Mouse (Mus musculus): ENCODE data around the gene Zfp658. TPM values are rescaled to one million over a fixed set of nuclear protein-coding genes. Genes with fewer than 3 reads are reported as not detected.
A peak's percentile ranks its signal among the peaks of the same experiment; 100 is the strongest.

Zfp658 gene
- polyA plus RNA-seq, 1 experiment: 7.5 TPM

DNA sequence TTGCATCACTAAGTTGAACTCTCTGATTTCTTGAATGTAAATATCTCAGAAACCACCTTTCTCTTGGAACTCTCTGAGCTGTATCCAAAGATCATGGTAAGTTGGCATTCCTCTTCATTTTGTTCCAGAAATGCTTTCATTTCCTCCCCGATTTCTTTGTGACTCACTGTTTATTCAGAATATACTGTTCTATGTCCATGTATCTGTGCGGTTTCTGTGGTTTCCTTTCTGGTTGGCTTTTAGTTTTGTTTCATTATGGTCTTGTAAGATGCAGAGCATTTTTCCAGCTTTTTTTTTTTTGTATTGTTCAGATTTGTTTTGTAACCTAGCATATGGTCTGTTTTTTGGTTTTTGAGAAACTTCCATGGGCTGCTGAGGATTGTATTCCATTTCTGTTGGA lies 9.2 kb downstream of the Zfp658 start:
- no peak overlapping the region; the same call in 1 of the 2 replicates for H3K27ac ChIP-seq (ENCODE audit: insufficient read depth, low read depth, low read length)
- H3K4me3 ChIP-seq (ENCODE audit: insufficient read depth, low read length): no peak overlapping the region
- H3K4me1 ChIP-seq (ENCODE audit: control insufficient read depth, insufficient read depth, low read length): peaks cover 3% of the 10 kb centered on the region; the same call in 1 of the 2 replicates
- TF ChIP-seq CTCF (IDR thresholded peaks at IDR 0.05; ENCODE audit: low read depth, low read length) (no peak), POLR2A (IDR thresholded peaks at IDR 0.05; ENCODE audit: borderline replicate concordance, low read depth, low read length) (no peak)

DNA sequence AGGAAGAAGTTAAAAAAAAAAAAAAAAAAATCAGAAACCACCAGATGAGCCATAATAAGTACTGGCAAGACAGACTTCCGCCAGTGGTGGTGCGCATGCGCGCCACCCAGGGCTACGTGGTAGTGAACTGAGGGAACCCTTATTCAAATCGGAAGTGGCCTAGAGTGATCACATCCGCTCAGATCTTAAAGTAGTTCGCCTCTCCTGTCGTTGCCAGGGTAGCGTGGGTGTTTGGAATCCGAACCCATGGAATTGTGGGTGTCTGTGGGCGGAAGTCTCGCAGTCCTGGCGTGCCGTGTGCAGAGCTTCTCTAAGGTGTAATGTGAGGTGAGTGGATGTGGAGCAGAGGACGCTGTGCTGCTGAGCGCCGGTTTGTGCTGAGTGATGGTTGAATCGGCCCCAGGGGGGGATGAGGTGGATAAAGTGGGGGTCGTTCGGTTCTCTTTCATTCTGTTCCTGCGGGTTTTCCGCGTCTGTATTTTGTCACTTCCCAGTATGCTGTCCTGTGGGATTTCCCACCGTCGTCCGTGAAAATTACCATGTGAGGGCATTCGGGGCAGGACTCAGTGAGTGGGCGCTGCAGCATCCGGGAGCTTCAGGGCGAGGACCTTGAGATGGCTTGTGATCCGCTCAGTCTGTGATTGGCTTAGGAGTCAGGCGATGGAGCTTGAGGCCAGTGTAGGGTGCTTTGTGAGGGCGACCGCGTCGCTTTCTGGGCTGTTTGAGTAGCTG lies 17.6 kb downstream of the Zfp658 start, which contains the start of gene Zfp719:
Zfp719 (plus strand) TSS at position 171 of the 732 bp plus-strand sequence.
- Histone ChIP-seq H3K4me3 (ENCODE audit: insufficient read depth, low read length) (peak within 1 kb of the TSS; percentile 71), H3K4me1 (ENCODE audit: control insufficient read depth, insufficient read depth, low read length) (peaks cover 12% of the 10 kb centered on the region), H3K27ac (ENCODE audit: insufficient read depth, low read depth, low read length) (peak within 1 kb of the TSS; percentile 68)
- no peak for TF ChIP-seq CTCF (IDR thresholded peaks at IDR 0.05; ENCODE audit: low read depth, low read length)
- peak; percentile 32; the same call in 1 of the 2 replicates for TF ChIP-seq POLR2A (IDR thresholded peaks at IDR 0.05; ENCODE audit: borderline replicate concordance, low read depth, low read length)

DNA sequence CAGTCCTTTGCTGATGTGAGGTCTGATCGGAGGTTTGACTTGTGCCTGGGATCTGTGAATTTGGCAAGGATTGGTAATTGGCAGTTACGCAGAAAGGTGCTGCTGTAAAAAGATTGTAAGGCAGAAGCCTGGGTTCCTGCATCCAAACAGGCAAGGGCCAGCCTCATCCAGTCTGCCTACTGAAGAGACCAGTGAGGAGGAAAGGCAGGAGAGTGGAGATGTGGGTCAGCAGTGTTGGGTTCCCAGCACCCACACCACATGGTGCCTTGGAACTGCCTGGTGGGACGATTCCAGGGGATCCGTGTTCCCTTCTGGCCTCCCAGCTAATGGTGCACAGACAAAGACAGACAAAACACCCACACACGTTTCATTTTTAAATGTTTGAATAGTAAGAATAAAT lies 18.5 kb downstream of the Zfp658 start:
- H3K4me3 ChIP-seq (ENCODE audit: insufficient read depth, low read length): peak overlapping the region; percentile 71

DNA sequence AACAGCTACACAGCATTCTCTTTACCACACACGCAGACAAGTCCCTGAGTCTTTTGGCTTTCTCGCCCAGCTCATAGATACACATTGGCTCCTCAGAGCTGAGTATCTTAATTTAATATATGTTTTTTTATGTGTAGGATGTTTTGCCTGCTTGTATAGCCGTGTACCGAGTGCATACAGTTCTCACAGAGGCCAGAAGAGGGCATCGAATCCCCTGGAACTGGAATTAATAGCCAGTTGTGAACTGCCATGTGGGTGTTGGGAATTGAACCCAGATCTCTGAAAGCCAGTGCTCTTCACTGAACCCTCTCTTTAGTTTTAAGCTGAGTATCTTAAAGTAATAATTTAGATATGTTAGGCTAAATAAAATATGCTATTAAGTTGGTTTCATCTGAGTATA lies 22.7 kb downstream of the Zfp658 start:
- no peak overlapping the region for H3K4me3 ChIP-seq (ENCODE audit: insufficient read depth, low read length)
- peaks cover 10% of the 10 kb centered on the region for H3K4me1 ChIP-seq (ENCODE audit: control insufficient read depth, insufficient read depth, low read length)
- TF ChIP-seq CTCF (IDR thresholded peaks at IDR 0.05; ENCODE audit: low read depth, low read length): no peak
- TF ChIP-seq POLR2A (IDR thresholded peaks at IDR 0.05; ENCODE audit: borderline replicate concordance, low read depth, low read length): no peak
- no peak overlapping the region for H3K27ac ChIP-seq (ENCODE audit: insufficient read depth, low read depth, low read length)

More for the DNA sequence above, 18.5 kb downstream of the Zfp658 start:
- H3K27ac ChIP-seq (ENCODE audit: insufficient read depth, low read depth, low read length): no peak overlapping the region
- peaks cover 12% of the 10 kb centered on the region for H3K4me1 ChIP-seq (ENCODE audit: control insufficient read depth, insufficient read depth, low read length)
- TF ChIP-seq POLR2A (IDR thresholded peaks at IDR 0.05; ENCODE audit: borderline replicate concordance, low read depth, low read length) (no peak), CTCF (IDR thresholded peaks at IDR 0.05; ENCODE audit: low read depth, low read length) (no peak)

DNA sequence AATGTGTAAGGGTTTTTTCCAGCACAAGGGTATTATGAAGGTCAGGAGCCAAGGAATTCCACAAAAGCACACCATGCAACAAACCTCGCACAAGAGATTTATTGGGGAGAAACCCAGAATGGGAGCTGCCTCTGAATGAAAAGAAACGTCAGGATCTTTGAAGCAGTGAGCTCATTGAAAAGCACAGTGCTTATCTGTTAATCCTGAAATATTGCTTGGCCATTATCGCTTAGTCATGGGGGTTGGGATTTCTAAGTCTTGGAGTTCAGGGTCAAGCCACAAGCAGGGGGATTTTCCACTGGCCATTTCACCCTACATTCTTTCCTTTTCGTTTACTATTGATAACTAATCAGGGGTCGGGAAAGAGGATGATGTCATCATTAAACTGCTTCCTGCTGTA lies 39.8 kb downstream of the Zfp658 start:
- no peak overlapping the region for H3K27ac ChIP-seq (ENCODE audit: insufficient read depth, low read depth, low read length)
- peaks cover 10% of the 10 kb centered on the region for H3K4me1 ChIP-seq (ENCODE audit: control insufficient read depth, insufficient read depth, low read length)
- H3K4me3 ChIP-seq (ENCODE audit: insufficient read depth, low read length): no peak overlapping the region
- TF ChIP-seq CTCF (IDR thresholded peaks at IDR 0.05; ENCODE audit: low read depth, low read length) (no peak), POLR2A (IDR thresholded peaks at IDR 0.05; ENCODE audit: borderline replicate concordance, low read depth, low read length) (no peak)

DNA sequence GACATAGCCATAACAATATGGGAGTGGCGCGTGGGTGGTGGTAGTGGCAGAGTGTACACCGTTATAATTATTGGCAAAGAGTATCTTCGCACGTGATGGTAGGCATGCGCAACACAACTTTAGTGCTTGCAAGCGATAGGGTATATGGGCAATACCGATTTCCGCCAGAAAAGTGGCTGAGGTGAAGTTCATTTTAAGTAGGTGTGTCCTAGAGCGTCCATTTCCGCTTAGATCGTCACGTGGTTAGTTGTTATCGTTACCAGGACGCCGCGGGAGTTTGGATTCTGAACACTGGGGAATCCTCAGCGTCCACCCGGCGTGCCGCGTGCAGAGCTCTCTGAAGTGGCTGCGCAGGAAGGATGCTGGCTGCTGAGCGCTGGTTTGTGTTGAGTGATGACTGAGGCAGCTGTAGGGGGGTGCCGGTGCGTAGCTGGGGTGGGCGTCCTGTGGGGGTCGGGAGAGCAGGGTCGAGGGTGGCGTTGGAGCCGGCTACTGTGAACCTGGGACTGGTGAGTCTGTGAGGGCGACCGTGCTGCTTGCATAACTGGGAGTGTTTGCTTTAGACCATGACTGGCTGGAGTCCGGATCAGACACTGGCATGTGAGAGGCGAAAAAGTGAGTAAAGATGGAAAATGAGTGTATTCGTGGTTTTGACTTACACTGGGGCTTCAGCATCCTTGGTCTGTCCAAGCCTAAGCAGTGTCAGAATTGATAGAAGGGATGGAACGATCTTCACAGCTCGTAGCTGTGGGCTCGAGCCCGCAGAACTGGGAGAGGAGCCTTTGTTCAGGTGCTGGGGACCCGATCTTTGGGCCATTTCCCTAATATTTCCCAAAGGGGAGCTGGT lies 45.1 kb downstream of the Zfp658 start, which contains the start of gene Zfp819:
Zfp819 (plus strand) TSS at position 274 of the 847 bp plus-strand sequence.
- TF ChIP-seq CTCF (IDR thresholded peaks at IDR 0.05; ENCODE audit: low read depth, low read length): no peak
- no peak within 1 kb of the TSS for H3K27ac ChIP-seq (ENCODE audit: insufficient read depth, low read depth, low read length)
- H3K4me1 ChIP-seq (ENCODE audit: control insufficient read depth, insufficient read depth, low read length): peaks cover 27% of the 10 kb centered on the region
- peak within 1 kb of the TSS; percentile 21 for H3K4me3 ChIP-seq (ENCODE audit: insufficient read depth, low read length)

DNA sequence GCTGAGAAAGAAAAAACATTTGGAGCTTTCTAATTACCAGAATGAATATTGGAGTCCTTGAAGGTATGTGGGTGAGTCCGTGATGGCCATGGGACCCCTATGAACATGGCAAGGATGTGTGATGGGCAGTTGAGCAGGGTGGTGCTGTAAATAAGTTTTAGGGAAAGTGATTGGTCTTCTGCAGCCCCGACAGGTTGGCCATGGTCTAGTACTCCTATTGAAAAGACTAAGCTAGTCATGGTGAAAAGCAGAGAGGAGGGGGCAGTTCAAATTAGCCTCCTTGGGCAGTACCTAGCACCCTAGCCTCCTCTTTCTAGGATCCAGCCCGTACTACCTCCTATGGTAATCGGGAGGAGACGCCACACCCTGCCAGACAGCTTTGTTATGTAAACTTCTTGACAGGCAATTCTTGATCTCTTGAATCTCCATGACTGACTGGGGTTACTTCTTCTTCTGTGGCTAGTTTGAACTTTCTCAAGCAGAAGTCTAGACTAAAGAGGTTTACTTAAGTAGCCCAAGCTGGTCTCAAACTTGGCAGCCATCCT lies 45.8 kb downstream of the Zfp658 start:
- no peak for TF ChIP-seq POLR2A (IDR thresholded peaks at IDR 0.05; ENCODE audit: borderline replicate concordance, low read depth, low read length)
- no peak for TF ChIP-seq CTCF (IDR thresholded peaks at IDR 0.05; ENCODE audit: low read depth, low read length)
- Histone ChIP-seq H3K27ac (ENCODE audit: insufficient read depth, low read depth, low read length) (no peak overlapping the region), H3K4me3 (ENCODE audit: insufficient read depth, low read length) (no peak overlapping the region), H3K4me1 (ENCODE audit: control insufficient read depth, insufficient read depth, low read length) (peaks cover 27% of the 10 kb centered on the region)

DNA sequence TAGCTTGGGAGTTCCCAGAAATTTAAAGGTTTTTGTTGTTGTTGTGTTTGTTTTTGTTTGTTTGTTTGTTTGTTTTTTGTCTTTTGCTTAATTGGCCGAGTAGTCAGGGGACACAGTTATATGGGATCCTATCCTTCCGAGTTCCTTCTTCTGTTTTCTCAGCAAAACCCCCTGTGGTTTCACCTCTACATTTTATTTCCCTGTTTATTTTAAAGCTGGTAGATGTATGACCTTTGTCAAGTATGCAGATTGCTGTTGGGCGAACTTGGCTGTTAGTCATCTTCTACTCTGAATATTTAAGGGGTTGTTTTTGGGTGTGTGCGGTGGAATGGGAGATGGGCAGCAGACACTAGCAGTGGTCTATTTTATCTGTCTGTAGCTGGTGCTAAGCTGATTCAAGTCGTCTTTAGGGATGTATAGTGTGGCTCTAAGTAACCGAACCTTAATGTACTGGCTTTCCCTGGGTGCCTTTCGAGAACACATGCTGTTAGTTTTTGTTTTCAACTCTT lies 46.3 kb downstream of the Zfp658 start:
- Histone ChIP-seq H3K4me3 (ENCODE audit: insufficient read depth, low read length) (no peak overlapping the region), H3K4me1 (ENCODE audit: control insufficient read depth, insufficient read depth, low read length) (peaks cover 28% of the 10 kb centered on the region), H3K27ac (ENCODE audit: insufficient read depth, low read depth, low read length) (no peak overlapping the region)
- TF ChIP-seq CTCF (IDR thresholded peaks at IDR 0.05; ENCODE audit: low read depth, low read length) (no peak), POLR2A (IDR thresholded peaks at IDR 0.05; ENCODE audit: borderline replicate concordance, low read depth, low read length) (no peak)

DNA sequence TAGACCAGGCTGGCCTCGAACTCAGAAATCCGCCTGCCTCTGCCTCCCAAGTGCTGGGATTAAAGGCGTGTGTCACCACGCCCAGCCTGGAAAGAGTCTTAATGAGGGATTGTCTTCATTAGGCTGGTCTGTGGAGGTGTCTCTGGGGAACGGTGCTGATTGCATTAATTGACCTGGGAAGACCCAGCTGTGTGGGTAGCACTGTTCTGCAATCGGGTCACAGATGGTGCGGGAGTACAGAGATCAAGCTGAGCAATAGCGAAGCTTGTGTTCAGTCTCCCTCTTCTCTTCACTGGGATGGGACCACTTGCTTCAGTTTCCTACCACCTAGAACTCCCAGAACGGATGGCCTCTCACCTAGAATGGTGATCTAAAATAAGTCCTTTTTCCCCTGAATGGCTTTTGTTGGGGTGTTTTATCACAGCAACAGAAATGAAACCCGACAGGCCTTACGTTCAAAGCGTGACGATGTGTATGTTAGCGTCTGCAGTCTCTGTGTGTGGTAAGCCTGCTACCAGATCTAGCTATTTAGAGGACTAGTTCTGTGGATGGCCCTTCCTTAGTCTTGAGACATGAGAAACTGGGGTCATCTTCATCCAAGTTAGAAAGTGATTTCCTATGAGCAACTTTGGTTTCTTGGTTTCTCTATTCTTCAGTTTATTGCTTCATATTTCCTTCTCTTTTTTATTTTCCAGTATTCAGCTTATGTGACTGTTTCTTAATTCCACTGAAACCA lies 51.9 kb downstream of the Zfp658 start:
- no peak overlapping the region for H3K4me3 ChIP-seq (ENCODE audit: insufficient read depth, low read length)
- H3K27ac ChIP-seq (ENCODE audit: insufficient read depth, low read depth, low read length): no peak overlapping the region
- peaks cover 12% of the 10 kb centered on the region for H3K4me1 ChIP-seq (ENCODE audit: control insufficient read depth, insufficient read depth, low read length)
- no peak for TF ChIP-seq POLR2A (IDR thresholded peaks at IDR 0.05; ENCODE audit: borderline replicate concordance, low read depth, low read length)
